Mouse (Mus musculus) brain, embryonic 14.5 days (tissue): ENCODE results near the gene Abhd16b.

Source experiments
- CTCF ChIP-seq: fragments of 200-500 bp; IDR thresholded peaks from 2 replicates; pipeline ENCODE4 v1.5.1; 2012; ENCODE audit warnings: inconsistent platforms, mild to moderate bottlenecking, moderate library complexity, borderline replicate concordance; ENCODE audit not compliant: insufficient read depth, insufficient read length; ENCODE audit errors: extremely low read depth
- POLR2A ChIP-seq: fragments of 200-500 bp; IDR thresholded peaks from 2 replicates; pipeline ENCODE4 v1.6.1; 2012; ENCODE audit warnings: mild to moderate bottlenecking, inconsistent platforms, borderline replicate concordance; ENCODE audit not compliant: poor library complexity, insufficient read depth, insufficient read length, severe bottlenecking; ENCODE audit errors: extremely low read depth

DNA sequence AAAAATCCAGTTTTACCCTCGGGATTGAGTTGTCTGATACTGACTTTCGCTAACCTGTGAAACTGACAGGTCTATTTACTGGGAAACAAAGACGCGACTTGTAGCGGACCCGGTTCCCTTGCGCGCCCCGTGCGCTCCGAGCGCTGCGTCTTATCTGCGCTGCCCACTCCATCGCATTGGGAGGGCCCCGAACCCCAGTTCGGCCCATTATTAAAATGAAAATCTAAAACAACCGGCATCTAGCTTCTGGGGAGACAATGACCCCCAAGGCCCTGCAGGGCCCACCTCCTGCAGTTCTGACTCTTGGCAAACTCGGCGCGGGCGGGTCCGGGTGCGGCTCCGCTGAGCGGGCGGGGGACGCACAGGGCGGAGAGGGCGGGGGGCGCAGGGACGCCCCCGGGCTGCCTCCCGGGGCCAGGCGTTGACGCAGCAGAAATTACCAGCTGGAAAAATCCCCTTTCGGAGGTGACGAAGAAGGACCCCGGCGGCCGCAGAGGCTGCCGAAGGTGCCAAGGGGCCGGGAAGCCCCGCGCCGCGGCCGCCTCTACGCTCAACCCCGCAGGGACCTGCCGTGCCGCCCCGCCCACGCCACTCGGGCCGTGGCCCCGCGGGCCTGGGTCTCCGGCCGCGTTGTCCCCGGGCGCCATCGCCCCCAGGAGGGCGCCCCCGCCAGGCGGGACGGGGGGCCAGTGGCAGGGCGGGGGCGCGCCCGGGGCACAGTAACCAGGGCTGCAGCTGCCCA, 34.4 kb upstream of the Abhd16b start:
- TF ChIP-seq POLR2A: no peak
- no peak for TF ChIP-seq CTCF
